Mouse (Mus musculus): ENCODE measurements around the gene Tbc1d16.
A peak's percentile ranks its signal among the peaks of the same experiment; 100 is the strongest.

Gene Tbc1d16

DNA sequence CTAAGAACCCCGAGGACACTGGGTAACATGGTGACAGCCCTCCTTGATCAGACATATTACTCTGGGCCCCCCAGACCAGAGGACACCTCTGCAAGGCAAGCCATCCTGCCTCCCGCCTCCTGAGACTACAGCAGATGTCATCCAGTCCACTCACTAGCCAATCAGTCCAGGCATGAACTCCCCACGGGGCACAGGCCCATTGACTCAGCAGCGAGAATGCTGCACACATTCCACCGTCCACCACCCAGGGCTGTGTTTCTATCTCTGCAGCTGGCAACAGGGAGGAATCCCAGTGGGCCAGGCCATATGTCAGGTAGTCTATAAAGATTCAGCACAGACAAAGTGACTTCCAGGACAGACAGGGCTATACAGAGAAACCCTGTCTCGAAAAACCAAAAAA is 20.3 kb downstream of the Tbc1d16 start:
- no peak for DNase-seq (ENCODE audit: low spot score in 2 of 2)

DNA sequence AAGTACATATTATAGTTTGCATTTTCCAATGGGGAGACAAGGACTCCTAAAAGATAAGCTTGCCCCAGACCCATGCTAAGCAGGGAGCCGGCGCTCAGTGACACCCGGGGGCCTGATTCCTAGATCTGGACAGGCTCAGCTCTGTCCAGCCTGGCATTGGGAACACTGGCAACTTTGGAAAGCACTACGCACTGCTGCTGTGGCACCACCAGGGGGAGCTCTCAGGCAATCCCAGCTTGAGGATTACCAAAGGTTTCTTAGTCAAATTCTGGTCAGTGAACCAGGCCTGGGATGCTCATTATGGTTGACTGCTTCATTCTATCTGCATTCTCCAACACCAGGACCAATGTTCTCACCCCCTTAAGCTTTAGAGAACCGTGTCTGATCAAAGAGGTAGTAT is 21.7 kb downstream of the Tbc1d16 start:
- peak in 1 of 2 experiments; percentile 29 for DNase-seq (ENCODE audit: low spot score in 2 of 2)

DNA sequence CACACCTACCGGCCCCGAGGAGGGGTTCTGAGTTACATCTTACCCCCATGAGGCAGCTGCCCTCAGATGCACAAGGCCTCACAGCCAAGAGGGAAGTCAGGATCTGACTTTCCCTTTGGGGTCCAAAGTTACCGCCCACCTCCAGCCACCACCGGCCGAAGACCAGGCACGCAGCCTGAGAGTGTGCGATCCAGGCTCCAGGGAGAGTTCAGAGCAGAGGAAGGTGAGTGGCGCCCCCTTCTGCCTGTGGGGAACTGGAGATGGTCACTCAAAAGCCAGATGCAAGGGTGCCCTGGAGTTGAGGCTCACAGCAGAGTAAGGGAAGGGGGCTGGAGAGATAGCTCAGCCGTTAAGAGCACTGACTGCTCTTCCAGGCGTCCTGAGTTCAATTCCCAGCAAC is 22.6 kb downstream of the Tbc1d16 start:
- no peak for DNase-seq (ENCODE audit: low spot score in 2 of 2)

DNA sequence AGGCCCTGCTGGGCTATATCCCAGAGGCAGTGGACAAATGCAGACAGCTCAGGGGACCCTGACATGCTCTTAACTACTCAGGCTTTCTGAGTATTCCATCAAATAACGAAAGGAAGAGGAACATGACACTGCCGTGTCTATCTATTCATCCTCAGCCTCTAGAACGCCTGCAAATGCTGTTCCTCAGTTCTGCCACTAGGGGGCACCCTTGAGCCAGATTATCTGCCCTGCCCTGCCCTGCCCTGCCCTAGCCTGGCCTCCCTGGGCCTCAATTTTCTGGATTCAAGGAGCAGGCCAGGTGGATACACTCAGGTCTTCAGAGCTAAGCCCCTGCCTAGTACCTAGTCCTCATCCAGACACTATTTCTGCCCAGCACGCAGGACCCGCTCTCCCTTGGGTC is 24.9 kb downstream of the Tbc1d16 start:
- DNase-seq (ENCODE audit: low spot score in 2 of 2): no peak

DNA sequence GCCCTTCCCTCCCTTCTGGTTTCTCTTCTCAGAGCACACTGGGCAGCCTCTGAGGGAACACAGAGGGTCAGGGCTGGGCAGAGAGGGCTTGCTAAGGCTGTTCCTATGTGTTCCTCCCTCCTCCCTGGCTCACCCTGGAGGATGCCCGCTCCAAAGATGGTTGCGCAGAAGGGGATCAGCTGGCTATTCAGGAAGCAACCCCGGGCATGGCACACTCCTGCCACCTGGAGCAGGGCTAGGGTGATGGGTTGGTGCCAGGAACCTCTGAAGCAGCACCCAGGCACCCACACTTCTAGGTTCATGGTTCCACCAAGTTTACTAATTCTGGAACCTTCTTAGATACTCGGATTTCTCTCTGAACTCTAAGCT is 29.1 kb downstream of the Tbc1d16 start:
- DNase-seq (ENCODE audit: low spot score in 2 of 2): no peak

DNA sequence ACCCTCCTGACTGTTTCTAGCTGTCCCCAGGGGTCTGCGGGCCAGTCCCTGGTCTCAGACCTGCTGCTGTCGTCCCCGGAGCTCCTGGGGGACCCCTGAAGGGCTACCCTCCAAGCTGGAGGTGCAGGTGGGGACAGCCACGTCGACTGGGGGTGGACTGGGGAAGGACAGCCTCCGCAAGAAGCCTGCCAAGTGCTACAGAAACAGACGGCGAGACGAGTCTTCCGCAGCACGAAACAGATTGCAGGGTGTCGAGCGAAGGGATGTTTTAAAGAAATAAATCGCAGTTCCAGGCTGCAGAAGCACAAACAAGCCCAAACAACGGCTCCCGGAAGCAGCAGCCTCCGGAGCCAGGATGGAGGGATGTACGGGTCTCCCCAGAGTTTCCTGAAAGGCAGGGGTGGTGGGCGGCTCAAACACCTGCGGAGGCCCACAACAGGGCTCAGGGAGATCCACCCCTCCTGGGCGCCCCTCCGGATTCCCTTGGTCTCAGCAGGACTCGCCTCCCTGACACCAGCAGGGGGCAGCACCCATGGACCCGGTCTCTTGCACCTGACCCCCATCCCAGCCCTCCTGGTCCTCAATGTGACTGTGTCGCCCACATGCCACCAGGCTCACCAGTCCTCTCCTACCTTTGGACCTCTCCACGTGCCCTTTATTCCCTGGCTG is 29.6 kb downstream of the Tbc1d16 start:
- peak in 1 of 2 experiments; percentile 21 for DNase-seq (ENCODE audit: low spot score in 2 of 2)

DNA sequence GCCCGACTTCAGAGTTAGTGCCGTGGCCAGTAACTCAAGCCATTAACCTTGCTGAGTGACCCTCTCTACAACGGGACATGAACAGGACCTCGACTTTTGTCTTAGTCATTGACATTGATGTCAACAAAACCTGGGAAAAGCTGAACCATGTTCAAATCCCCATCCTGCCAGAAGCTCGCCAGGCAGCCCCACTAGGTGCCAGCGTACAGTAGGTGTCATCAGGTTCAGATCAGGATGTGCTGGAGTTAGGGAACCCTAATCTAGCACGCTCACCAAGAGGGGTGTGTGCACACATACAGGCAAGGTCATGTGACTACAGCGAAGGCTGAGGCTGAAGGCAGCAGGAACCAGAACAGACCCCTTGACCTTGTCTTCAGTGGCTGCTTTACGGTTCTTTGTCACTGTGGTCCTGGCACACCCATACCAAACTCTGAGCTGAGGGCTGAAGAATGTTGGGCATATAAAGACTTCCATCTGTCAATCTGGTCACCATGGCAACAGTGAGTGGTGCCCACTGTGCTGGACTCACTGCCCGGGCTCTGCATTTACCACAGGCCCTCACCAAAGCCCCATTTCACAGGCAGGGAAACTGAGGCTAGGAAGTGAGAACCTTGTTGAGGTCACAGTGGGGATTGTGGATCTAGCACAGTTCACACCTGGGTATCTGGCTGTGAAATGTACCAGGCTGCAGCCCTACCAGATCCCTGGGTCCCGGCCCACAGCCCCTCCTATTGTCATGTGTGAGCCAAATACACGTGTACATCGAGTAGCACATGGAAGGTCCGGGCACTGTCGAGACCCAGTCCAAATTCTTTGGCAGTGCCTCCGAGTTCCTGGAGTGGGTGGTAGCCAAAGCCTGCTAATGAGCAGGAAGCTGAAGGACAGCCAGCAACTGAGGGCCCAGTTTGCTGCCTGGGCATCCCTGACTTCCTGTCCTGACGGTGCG is 30.4 kb downstream of the Tbc1d16 start:
- no peak for DNase-seq (ENCODE audit: low spot score in 2 of 2)

DNA sequence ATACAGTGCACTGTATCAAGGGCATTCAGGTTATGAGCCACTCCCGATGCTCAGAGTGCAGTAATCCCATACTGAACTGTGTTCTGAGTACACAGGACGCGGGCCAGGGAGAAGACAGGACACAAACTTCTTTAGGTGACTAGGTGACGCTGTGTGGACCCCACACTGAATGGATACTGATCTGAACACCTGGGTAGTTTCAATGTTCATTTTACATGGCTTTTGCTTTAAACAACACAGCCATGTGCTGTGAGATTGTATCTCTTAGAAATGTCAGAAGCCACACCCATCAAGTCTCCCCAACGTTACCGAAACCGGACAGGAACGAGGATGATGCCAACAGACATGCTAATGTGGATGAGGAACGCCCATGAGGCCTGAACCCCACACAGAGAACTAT is 35.7 kb downstream of the Tbc1d16 start:
- DNase-seq (ENCODE audit: low spot score in 2 of 2): no peak

DNA sequence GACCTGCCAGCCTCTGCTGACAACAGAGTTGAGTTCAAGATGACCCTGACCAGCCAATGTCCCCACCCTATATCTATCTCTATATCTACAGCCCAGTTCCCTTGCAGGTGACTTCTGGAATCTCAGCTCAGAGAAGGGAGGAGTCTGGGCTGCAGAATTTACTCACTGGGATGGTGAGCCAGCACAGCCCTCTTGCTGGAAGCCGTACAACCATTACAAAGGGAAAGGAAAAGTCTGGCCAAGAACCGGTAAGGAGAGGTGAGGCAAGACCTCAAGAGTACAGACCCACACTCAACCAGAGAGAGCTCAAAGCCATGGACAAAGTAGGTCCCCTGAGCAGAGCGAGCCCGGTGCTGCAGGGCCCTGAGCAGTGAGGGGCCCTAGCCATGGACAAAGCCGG is 36.1 kb downstream of the Tbc1d16 start:
- DNase-seq (ENCODE audit: low spot score in 2 of 2): no peak

DNA sequence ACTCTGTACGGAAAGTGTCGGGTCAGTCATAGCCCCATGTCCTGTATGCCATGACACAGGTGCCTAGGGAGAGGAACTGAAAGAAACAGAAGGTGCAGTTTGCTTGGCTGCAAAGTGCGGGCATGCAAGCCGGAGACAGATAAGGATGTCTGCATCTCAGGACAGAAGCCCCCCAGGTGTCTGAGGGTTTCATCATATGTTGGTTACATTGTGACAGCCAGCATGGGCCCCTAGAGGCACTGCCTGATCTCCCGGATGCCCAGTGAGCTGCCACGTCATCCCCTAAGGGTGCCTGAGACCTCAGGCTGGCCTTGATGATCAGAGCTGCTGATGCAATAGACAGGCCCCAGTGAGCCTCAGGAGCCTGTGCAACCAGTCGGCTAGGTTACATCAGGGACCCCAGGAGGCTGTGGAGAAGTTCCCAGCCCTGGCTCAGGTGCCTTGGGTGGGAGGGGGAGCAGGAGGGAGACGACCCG is 36.7 kb downstream of the Tbc1d16 start:
- DNase-seq (ENCODE audit: low spot score in 2 of 2): no peak

DNA sequence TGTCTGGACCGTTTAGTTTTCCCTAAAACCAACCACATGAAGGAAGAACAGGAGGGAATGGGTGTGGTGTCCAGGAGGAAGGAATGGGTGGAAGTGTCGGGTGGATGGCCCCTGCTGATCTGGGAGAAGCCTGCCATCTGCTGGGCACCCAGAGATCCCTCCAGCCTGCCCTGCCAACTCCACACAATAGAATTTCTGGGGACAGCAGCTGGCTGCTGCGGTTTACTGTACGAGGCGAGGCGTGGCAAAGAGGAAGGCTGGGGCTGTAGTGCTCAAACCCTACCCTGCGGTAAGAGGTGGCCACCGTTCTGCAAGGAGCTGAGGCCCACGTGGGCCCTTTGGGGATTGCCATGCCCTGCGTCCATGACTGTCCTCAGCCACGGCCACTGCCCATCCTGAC is 37.8 kb downstream of the Tbc1d16 start:
- peak; percentile 17 to 51 for DNase-seq (ENCODE audit: low spot score in 2 of 2)

DNA sequence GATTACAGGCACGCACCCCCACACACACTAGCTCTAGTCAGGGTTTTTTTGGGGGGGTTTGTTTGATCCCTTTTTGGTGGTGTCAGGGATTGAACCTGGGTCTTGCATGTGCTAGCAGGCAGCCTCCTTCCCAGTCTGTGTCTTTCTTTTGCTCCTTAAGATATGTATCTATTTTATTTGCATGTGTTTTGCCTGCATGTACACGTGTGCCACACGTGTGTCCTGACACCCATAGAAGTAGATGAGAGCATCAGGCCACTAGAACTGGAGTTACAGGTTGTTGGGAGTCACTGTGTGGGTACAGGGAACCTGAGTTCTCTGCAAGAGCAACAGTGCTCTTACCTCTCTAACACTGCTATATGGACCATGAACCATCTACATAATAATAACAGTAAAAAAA is 39.0 kb downstream of the Tbc1d16 start:
- no peak for DNase-seq (ENCODE audit: low spot score in 2 of 2)

DNA sequence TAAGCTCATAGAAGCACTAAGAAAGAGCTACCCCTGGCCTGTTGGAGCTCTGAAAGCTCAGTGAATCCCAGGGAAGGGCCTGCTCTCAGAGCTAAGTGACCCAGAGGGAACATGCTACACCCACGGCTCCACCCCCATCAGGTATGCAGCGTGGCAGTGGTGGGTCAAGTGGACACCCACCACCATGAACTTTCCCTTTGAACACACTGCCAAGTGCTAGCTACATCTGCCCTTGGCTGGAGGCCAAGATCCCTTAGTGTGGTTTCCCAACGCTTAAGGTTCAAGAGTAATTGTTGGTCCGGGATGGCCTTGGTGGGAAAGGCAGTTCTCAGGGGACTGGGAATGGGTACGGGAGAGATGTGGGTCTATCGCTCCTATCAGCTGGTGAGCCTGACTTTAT is 39.9 kb downstream of the Tbc1d16 start:
- no peak for DNase-seq (ENCODE audit: low spot score in 2 of 2)

DNA sequence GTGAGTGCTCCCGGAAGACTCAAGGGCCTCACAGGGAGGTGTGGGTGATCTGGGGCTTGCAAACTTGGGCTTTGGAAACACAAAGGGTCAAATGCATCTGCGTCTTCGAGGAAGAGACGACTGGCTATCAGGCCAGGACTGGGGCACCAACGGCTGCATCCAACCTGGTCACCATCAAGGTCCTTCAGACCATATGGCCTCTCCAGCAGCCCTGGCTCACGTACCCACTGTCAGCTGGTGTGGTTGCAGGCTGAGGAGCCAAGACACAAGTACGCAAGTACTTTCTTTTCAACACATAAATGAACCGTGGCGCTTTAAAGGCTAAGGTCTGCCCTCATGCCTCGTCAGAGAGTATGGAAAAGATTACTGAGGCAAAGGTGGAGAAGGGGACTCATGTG is 40.5 kb downstream of the Tbc1d16 start:
- no peak for DNase-seq (ENCODE audit: low spot score in 2 of 2)

DNA sequence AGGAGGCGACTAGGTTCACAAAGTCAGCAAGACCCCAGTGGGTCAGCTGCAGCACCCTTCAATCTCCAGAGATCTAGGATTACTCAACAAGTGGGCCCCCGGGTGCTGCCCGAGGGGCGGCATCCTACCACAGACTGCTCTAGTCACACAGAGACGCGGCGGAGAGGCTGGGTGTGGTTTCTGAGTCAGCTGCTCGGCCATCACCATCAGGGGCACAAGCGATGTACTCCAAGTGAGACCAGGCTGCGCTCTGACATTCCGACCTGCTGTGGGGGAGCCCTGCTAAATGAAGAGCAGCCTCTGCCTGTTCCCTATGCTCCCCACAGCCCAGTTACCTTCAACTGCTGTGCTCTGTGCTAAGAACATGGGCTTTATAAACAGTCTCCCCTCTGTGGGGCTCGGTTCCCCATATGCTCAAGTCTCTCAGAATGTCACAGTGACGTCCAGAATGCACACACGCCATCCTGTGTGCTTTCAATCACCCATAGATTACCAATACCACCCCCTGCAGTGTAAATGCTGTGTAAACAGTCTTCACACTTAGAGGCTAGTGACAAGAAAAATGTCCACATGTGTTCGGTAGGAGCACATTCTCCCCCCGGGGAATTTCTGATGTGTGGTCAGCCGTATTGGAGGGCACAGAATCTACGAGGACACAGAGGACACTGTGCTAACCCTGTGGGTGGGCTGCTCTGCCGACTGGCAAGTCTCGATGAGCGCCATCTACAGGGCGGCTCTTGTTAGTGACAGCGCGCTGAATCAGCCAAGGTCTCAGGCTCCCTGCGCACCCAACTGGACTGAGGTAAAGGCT is 41.1 kb downstream of the Tbc1d16 start:
- peak; percentile 45 to 67 for DNase-seq (ENCODE audit: low spot score in 2 of 2)

DNA sequence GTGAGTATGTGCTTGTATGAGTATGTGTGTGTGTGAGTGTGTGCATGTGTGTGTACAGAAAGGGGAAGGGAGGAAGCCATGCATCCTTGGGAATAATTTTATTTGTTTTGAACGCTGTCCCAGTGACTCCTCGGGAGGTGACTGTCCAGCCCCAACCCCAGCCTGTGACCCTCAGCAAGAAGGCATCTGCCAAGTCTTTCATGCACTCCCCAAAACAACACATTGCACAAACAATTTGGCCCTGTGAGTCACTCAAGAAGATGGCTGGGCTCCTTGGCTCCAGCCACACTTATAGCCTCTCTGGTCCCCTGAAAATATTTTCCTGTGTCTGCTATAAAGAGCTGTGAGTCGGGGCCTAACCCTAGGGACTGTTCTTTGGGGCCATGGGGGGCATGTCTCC is 41.9 kb downstream of the Tbc1d16 start:
- no peak for DNase-seq (ENCODE audit: low spot score in 2 of 2)

DNA sequence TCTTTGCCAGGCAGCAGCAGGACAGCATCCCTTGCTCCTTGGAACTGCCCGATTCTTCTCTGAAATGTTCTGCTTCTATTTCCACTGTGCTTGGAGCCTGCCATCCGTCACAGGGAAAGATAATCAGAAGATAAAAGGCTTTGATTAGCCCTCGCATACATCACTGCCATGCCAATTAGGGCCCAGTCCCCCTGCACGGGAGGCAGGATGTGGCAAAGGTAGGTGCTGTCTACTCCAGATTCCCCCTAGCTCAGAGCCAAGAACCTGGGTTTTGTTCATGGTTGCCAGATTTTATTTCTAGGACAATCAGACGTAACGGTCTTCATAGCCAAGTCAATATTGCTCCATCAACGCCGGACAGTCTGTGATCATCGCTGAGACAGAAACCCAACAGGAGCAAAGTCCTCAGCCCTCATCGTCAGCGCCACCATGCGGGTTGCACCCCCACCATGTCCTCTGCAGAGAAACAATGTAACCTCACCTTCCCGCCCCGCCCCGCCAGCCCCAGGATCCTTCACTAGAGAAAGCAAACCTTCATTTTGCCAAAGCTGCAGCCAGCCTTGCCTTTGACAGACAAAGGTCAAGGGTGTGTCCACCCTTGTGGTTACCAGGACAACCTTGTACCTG is 44.5 kb downstream of the Tbc1d16 start:
- DNase-seq (ENCODE audit: low spot score in 2 of 2): no peak

DNA sequence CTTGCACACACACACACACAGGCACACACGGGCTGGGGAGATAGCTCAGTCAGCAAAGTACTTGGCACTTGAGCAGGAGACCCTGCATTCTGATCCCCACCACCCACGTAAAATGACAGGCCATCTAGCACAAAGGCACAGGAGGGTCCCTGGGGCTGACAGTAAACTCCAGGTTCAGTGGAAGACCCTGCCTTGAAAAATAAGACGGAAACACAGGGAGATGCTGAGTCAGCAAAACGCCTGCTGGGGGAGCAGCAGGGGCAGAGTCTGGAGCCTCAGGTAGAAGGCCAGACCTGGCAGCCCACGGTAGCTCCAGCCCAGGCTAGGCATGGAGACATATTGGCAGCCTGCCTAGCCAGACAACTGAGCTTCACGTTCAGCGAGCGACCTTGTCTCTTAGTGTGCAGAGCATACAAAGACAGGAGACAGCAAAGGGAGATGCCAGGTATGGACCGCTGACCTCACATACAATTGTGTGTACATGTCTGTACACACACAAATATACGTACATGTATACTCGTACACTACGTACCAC is 46.4 kb downstream of the Tbc1d16 start:
- no peak for DNase-seq (ENCODE audit: low spot score in 2 of 2)

DNA sequence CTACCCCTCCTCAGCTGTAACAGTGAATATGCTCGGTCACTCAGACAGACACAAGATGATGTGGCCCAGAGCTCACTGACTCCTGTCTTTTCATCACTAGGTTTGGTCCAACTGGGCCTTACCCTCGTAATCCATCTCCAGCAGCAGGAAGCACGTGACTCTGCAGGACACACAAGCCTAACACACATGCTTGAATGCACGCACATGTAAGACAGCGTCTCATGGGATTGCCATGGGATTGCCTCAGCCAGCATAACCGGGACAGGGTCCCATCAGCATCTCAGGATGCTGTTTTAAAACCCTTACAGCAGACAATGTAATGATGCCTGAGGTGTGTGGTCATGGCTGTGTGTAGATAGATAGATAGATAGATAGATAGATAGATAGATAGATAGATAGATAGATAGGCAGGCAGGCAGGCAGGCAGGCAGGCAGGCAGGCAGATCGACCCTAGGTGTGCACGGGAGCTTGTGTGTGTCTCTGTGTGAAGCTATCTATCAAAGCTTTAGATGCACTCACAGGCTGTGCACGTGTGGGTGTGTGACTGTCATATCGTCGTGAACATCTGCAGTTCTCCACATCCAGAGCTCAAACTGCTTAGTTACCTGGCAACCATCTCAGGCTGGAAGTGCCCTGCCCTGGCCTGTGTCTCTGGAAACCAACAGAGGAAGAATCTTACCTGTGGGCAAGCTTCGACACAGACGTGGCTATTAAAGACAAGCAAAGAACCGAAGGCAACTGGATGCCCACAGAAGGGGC is 47.3 kb downstream of the Tbc1d16 start:
- DNase-seq (ENCODE audit: low spot score in 2 of 2): no peak

DNA sequence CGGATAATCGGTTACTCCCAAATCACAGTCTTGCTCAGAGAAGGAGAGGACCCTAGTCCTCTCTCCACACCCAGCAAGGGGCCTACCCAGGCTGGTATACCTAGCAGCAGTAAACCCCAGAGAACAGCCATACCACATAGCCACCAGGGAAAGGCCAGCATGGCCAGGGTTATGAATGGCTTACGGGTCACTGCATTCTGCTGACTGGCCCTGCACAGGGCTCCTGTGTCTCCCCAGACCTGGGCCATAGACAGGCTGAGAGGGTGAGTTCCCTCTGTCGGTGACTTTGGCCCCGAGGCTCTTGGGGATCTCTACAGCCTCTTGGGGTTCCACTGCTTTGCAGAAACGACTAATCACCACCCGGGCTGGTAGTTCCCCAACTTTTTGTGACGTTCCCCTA is 50.0 kb downstream of the Tbc1d16 start:
- DNase-seq (ENCODE audit: low spot score in 2 of 2): no peak
